Mouse (Mus musculus) natural killer cell, adult 2 months (primary cell): ENCODE measurements around the gene Arhgap45.
A peak's percentile ranks its signal among the peaks of the same experiment; 100 is the strongest.

Experiments used
- DNase-seq, 2 experiments: peaks; one replicate each; pipeline ENCODE4 v3.0.0; 2022; ENCODE audit warnings: low spot score in 2 of 2

Arhgap45 gene

DNA sequence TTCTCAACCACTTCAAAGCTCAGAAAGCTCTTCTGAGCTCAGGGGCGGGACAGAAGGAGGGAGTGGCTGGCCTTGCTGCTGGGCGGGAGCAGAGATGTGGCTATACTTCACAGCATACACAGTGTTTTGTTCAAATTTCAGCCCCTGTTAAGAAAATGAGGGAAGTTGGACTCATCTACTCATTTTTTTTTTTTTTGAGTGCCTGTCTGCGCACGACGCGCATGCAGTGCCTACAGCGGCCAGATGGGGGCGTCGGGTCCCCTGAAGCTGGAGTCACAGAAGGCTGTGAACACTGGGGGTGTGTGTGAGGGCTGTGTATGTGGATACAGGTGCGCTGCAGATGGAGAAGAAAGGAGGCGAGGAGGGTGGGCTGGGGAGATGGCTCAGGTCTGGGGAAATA, 29.5 kb upstream of the Arhgap45 start:
- DNase-seq: peak; percentile 89 to 94

DNA sequence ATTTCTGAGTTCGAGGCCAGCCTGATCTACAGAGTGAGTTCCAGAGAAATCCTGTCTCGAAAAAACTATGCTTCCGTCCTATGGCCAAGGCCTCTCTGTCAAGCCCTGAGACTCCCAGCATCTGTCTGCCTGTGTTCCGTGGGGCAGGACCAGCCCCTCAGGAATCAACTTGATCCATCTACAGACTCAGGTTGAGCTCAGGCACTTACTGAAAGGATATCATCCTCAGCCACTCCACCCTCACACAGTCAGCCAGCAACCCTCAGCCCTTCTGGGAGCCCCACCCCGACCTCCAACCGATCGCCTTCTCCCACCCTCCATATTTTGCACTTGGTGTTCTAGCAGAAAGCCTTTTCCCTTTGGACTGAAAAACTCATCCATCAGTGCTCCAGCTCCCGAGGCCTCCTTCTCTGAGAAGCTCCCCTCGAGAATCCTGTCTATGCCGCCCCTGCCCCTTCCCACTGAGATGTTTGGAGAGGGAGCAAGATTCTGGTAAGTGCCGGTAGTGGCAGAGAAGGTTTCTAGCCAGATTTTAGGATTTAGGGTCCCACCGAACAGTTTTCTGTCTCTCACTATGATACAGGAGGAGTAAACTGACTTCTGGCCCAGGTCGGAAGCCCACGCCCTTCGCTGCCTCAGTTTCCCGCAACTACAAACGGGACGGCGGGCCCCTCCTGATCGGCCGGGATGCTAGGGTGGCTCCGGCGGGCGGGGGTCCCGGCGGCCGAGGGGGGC, 28.5 kb upstream of the Arhgap45 start:
- no peak for DNase-seq

DNA sequence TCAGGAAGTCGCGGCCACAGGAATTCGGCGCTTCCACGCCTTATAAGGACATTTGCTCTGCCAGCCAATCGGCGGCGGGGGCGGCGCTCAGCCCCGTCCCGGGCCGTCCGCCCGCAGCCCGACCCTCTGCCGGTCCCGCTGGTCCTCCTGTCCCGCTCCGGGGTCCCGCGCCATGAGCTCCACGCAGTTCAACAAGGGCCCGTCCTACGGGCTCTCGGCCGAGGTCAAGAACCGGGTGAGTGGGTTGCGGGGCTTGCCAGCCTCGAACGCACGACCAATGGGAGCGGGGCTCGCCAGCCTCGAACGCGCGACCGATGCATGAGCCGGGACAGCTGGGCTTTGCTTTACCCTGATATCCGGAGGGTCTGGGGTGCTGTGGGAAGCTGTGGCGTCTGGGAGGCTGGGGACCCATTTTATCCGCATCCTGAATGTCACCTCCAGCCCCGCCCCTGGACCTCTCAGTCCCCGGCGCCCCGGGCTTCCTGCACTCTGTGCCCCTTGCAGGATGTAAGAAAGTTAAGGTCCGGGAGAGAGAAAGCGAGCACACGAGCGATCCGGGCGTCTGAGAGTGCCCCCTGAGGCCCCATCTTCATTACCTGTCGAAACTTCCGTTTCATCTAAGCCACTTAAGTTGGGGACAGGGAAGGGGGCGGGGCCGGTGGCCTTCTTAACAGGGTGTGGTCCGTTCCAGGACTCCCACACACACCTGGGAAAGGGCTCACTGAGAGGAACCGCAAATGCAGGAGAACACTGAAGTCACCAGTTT, 27.8 kb upstream of the Arhgap45 start, which contains the start of gene Cnn2:
Gene Cnn2, plus strand, starts transcription at position 79 of the 766 bp plus-strand sequence.
- peak; percentile 44 to 49 for DNase-seq

DNA sequence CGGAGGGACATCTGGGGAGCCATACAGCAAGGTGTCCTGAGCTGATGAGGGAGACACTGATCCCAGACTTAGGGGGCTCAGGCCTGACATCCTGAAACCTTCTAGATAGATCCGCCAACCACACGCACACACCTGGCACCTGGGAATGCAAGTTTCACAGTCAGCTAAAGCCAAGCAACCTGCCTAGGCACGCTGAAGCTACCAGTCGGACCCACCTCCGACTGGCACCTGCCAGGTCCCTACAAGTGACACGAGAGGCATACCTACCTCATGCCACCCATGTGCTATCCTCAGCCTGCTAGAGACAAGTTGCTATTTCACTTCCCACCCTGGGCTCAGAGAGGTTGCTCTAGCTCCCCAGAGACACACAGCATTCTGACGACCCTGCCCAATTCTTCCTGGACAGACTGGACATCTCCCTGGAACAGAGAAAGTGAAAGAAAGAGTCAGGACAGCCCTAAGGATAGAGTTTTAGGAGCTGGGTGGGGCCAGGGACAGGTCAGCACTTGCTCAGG, 27.1 kb upstream of the Arhgap45 start:
- no peak for DNase-seq

DNA sequence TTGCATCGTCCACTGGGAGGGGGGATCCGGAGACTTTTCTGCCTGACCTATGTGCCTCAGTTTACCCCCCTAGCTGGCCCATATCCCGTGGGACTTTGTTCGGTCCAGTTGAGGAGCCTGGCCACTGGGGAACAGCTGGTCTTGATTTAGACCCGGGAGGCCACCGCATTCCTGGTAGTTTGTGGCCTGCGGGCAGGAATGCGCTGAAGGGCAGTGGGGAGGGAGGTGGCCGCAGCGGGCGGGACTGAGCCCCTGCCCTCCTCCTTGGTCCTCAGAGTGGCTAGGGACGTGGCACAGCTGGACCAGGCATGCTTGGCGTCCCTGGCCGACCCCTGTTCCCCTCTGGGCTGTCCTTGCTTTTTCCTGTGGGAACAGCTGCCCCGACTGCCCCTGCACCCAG, 26.6 kb upstream of the Arhgap45 start:
- DNase-seq: no peak

DNA sequence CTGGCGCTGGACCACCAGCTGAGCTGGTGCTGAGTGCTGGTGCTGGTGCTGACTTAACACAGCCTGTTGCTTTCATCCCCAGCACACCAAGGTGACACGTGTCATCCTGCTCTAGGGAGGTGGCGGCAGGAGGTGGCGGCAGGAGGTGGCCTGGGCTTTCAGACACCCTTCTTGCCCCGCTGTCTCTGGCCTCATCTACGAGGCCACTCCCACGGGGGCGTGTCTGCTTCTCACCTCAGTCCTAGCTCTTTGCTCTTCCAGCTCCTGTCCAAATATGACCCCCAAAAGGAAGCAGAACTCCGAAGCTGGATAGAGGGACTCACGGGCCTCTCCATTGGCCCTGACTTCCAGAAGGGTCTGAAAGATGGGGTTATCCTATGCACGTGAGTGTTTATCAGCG, 25.4 kb upstream of the Arhgap45 start:
- DNase-seq: peak; percentile 35 to 37

DNA sequence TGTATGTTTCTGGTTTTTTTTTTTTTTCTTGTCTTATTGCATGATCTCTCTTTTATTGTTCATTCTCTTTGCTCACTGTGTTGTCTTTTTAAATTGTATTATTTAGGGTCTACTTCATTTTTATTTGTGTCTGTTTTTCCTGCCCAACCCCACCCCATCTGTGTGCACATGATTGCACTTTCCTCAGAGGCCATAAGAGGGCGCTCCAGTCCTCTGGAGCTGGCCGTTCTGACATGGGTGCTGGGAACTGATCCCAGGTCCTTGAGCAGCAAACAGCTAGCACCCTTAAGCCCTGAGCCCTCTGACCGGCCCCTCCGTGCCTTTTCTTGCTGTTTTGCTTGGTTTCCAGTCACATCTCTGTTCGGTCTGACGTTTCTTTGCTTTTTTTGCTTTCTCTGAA, 24.9 kb upstream of the Arhgap45 start:
- no peak for DNase-seq

DNA sequence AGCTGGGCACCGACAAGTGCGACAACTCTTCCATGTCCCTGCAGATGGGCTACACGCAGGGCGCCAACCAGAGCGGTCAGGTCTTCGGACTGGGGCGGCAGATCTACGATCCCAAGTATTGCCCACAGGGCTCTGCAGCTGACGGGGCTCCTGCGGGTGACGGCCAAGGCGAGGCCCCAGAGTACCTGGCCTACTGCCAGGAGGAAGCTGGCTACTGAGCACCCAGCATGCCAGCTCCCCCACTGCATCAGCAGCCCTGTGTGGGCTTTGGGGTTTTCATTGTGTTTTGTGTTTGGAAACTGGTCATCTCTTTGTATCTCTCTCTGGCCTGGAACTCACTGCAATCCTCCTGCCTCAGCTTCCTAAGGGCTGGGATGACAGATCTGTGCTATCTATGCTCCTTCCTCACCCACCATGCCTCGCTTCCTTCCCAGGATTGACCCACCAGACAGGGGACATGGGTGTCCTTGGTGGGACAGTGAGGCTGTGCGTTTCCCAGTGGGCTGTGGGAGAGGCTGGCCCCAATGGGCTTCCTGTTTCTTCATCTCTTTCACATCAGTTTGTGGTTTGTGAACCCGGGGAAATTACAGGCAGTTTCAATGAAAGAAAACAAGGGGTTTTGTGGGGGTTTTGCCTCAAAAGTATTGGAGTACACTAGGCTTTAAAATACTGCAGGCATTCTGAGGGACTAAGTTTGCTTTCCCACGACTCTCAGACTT, 21.9 kb upstream of the Arhgap45 start:
- peak; percentile 51 to 59 for DNase-seq

DNA sequence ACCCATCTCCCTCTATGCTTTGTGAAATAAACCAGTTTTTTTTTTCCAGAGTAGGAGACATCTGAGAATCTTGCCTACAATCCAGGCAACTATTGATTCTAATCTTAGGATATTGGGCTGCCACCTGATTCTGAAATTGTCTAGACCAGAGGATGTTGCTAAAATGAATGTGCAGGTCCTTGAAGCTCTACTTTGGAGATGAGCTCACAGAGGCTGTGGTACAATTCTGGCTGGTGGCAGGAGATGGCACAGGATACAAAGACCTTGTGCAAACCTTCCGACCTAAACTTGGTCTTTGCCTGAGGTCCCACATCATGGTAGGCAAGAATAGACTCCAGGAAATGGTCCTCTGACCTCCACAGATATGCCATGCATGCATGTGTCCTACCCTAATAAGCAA, 20.8 kb upstream of the Arhgap45 start:
- DNase-seq: no peak

DNA sequence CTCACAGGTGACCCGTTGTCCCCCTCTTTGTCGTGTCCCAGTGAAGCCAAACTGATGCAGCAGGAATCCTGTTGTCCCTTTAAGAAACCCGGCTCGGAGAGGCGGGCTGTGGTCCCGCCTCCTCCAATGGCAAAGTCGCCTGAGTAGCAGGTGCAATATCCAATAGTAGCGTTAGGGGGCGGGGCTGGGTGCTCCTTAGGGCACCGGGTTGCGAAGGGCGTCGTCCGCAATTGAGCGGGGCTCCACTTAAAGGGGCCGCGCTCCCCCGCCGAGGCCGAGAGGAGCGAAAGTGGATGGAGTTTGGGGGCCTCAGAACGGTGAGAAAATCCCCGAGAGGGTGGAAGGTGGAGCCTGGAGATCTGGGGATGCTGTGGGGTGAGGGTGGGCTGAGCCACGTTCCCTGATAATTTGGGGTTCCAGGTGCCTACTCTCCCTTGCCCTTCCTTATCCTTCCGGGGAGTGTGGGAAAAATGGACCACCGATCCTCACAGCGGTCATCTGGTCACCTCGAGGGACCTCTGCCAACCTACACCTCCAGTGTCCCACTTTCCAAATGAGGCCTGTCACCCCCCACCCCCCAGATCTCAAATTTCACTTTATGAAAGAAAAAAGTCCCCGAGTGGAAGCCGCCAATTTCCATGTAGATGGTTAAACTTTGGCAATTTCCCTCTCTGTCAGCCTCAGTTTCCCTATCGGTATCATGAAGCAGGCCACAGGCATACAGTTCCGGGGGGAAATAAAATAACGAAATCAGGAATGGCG, 20.0 kb upstream of the Arhgap45 start, which contains the start of gene Abca7:
Gene Abca7, plus strand, starts transcription at position 223 of the 762 bp plus-strand sequence.
- DNase-seq: peak; percentile 93 to 94

DNA sequence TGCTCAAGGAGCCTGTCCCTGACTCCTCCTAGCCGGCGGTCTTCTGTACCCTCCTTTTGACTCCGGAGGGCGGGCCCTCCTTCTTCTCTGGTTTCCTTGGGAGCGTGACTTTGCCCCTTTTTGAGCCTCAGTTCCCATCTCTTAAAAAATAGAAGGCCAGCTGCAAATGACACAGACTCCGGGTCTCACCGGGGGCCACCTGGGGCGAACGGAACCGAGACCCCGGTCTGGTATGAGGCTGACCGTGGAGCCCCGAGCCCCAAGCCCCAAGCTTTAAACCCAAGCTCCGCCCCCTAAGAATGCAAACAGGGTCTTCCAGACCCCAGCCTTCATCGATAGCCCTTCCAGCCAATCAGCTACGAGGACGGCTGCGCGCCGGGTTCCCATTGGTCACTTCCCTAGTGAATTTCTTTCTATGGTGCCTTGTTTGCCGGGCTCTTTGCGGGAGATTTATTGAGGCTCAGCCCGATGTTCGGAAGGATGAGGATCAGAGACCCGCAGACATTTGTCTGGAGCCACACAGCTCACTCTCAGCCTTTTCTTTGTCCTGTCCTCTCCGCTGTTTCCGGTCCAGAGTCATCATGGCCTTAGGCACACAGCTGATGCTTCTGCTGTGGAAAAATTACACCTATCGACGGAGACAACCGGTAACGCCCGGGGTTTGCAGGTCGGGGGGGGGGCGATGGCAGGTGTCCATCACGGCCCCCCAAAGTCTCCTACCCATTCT, 19.3 kb upstream of the Arhgap45 start:
- DNase-seq: no peak

DNA sequence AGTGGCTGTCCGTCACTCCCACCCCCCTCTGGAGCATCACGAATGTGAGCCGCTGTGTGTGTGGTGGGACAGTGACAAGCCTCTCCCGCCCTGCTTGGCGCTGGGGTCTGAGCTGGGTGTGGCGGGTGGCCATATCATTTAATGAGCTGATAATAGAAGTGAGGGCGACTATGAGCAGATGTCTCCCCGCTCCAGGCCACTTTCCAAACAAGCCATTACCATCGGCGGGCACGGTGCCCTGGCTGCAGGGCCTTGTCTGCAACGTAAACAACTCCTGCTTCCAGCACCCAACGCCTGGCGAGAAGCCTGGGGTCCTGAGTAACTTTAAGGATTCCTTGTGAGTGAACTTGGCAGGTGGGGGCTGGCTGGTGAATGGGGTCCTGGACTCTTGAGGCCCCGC, 18.6 kb upstream of the Arhgap45 start:
- no peak for DNase-seq

DNA sequence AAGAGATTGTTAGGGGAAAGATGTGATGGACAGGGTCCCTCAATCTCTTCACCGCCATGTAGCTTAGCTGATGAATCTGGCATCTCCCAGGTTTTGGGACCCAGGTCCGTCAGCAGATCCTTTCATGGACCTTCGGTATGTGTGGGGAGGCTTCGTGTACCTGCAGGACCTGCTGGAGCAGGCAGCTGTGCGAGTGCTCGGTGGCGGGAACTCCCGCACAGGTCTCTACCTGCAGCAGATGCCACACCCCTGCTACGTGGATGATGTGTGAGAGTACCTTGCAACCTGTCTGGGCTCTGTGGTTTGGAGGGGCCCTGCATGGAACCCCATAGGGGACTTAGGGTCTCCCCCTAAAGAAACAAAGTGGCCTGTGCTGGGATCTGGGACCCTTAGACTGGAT, 14.5 kb upstream of the Arhgap45 start:
- DNase-seq: no peak

DNA sequence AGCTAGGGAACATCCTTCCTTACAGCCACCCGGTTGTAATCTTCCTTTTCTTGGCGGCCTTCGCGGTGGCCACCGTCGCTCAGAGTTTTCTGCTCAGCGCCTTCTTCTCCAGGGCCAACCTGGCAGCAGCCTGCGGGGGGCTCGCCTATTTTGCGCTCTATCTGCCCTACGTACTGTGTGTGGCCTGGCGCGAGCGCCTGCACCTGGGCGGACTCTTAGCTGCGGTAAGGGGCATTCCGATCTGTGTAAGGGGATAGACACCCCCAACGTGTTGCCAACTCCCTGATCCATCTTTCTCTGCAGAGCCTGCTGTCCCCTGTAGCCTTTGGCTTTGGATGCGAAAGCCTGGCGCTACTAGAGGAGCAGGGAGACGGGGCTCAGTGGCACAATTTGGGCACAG, 13.6 kb upstream of the Arhgap45 start:
- no peak for DNase-seq

DNA sequence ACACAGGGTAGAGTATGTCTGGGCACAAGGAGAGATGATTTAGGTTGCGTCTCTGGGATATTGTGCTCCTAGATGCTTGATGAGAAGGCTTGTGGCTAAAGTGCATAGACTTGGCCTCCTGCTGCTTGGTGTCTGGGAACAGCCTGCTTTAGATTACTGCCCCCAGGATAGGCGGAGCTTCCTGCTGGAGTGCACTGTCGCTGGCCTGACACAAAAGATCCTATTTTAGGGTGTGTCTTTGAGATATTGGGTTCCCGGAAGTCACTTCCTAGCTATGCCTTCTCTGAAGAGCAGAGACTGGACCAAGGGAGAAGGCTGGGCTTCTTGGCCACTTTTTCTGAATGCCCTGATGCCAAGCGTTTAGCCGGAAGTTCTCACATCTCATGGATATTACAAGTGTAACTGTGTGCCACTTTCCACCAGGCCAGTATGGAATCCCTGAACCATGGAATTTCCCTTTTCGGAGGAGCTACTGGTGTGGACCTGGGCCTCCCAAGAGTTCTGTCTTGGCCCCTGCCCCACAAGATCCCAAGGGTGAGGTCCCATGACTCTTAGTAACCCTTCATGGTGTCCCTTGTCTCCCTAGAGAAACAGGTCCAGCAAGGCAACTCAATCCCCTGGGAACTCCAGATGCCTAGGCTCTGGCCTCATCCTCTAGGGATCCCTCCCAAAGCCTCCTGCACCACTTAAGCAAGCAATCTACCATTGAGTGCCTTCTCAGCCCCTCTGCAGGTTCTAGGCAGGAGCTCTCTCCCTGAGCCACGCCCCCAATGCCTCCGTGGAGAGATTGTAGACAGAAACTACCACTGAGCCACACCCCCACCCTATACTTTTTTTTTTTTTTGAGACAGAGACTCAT, 12.8 kb upstream of the Arhgap45 start:
- no peak for DNase-seq

DNA sequence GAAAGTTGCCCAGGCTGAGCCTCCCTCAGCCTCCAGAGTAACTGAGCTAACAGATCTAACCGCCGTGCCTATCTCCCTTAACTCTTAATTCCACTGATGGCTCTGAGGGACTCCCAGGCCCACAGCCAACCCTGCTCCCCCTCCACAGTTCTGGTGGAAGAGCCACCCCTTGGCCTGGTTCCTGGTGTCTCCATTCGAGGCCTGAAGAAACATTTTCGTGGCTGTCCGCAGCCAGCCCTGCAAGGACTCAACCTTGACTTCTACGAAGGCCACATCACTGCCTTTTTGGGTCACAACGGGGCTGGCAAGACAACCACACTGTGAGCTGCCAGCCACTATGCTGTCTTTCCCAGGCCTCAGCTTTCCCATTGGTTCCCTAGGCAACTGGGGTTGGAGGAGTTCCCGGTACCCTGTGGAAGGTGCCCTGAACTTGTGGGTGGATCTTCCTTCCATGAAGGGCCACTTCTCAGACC, 12.2 kb upstream of the Arhgap45 start:
- no peak for DNase-seq

DNA sequence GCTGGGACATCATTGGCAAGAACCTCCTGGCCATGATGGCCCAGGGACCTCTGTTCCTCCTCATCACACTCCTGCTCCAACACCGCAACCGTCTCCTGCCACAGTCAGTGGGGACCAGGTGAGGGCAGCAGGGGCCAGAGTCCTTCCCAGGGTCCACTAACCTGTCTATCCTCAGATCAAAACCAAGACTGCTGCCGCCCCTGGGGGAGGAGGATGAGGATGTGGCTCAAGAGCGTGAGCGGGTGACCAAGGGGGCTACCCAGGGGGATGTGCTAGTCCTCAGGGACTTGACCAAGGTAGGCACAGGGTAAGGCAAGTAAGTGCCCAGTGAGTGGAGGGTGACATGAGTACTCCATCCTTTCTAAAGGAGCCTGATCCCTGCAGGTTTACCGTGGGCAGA, 4.7 kb upstream of the Arhgap45 start:
- no peak for DNase-seq

DNA sequence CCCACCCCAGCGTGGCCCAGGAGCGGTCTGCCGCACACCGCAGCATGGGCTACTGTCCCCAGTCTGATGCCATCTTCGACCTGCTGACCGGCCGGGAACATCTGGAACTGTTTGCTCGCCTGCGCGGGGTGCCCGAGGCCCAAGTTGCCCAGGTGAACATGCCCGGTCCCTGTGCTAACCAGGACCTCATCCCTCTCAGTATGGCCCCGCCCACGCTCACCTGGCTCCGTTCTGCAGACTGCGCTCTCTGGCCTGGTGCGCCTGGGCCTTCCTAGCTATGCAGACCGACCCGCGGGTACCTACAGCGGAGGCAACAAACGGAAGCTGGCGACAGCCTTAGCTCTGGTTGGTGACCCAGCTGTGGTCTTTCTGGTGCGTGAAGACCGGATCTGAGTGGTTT, 2.8 kb upstream of the Arhgap45 start:
- DNase-seq: no peak

DNA sequence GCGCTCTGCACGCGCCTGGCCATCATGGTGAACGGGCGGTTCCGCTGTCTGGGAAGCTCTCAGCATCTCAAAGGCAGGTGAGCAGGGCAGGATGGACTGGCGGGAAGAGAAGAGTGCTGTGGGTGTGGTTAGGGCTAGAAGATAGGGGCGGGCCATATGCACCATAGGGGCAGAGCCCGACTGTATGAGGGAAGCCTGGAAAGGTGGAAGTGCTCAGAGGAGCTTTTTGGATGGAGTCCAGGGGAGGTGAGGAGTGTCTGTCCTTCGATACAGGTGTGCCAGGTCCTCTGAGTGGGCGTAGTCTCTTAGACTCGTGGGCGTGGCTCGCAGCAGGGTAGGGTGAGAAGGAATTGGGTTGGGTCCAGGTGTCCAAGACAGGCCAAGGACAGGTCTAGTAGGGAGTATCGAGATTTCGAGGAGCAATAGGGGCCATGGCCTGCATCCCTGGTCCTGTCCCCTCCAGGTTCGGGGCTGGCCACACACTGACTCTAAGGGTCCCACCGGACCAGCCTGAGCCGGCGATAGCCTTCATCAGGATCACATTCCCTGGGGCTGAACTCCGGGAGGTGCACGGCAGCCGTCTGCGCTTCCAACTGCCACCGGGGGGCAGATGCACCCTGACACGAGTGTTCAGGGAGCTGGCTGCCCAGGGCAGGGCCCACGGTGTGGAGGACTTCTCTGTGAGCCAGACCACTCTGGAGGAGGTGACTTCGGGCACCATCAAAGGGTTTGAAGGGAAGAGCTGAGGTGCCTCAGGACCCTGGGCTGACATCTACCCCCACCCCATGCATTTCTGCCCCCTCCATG, 1.8 kb upstream of the Arhgap45 start:
- no peak for DNase-seq
